Comparison of ENCODE assay signal across 9 mouse cellular contexts in genomic region chr3:104142376-104142775, GRCm38 (mm10).
DNase-seq lines count a peak whose midpoint lies in the region; ATAC-seq and TF ChIP-seq lines count a peak whose summit lies in the region.
"Had no signal": no experiment of that assay in that cellular context is flagged by ENCODE, and none has a peak within 500 bp of the region (broad histone marks: within the 10 kb centered on the region; RNA-seq: fewer than 3 reads in every experiment).

No protein-coding gene starts in this region.

- H3K9me3 ChIP-seq in heart, embryonic 12.5 days (replicated peaks): no peaks in the 10 kb centered on the region
- H3K9me3 ChIP-seq: embryonic facial prominence, embryonic 13.5 days had no signal

- peak; percentile 4 to 33 for DNase-seq in adrenal gland, postnatal 36 days
- no peak for DNase-seq in adrenal gland, postnatal 25 days
- peak; percentile 80 for DNase-seq in kidney, postnatal 14 days
- peak; percentile 22 for DNase-seq in lung, postnatal 10 days
- DNase-seq in left cerebral cortex, adult 2 months (ENCODE audit: extremely low spot score in 1 of 2, low spot score in 2 of 2): no peak
- no peak for DNase-seq in frontal cortex, postnatal 36 days (ENCODE audit: low spot score in 2 of 2)
- DNase-seq in right cerebral cortex, postnatal 10 days (ENCODE audit: low spot score in 2 of 2): no peak

- 8% methylated on average over 4 of the region's 4 CpGs for WGBS in heart, embryonic 12.5 days

- H3K9ac ChIP-seq in heart, embryonic 12.5 days: no peak overlapping the region
- H3K9ac ChIP-seq: embryonic facial prominence, embryonic 13.5 days had no signal

- H3K36me3 ChIP-seq in heart, embryonic 12.5 days: no peaks in the 10 kb centered on the region
- H3K36me3 ChIP-seq: embryonic facial prominence, embryonic 13.5 days had no signal

- ATAC-seq in heart, embryonic 12.5 days (ENCODE audit: insufficient number of reproducible peaks, low FRiP score): no peak

- TF ChIP-seq CTCF in left cerebral cortex, adult 2 months (IDR thresholded peaks at IDR 0.05): no peak

- H3K4me3 ChIP-seq in heart, embryonic 12.5 days: no peak overlapping the region
- H3K4me3 ChIP-seq in left cerebral cortex, adult 2 months: no peak overlapping the region
- H3K4me3 ChIP-seq: embryonic facial prominence, embryonic 13.5 days had no signal

- H3K4me2 ChIP-seq in heart, embryonic 12.5 days: no peak overlapping the region
- H3K4me2 ChIP-seq: embryonic facial prominence, embryonic 13.5 days had no signal

- H3K27ac ChIP-seq in heart, embryonic 12.5 days (ENCODE audit: poor library complexity, severe bottlenecking): peak overlapping the region; percentile 55; the same call in 1 of the 2 replicates
- H3K27ac ChIP-seq in left cerebral cortex, adult 2 months: no peak overlapping the region
- H3K27ac ChIP-seq: embryonic facial prominence, embryonic 13.5 days had no signal

- intact Hi-C loops in left cerebral cortex, adult 2 months (cut with DNase I): no loop called here

- H3K4me1 ChIP-seq in heart, embryonic 12.5 days (replicated peaks): peaks cover 8% of the 10 kb centered on the region; the same call in 1 of the 2 replicates
- H3K4me1 ChIP-seq: embryonic facial prominence, embryonic 13.5 days had no signal

- no peaks in the 10 kb centered on the region for H3K27me3 ChIP-seq in heart, embryonic 12.5 days (replicated peaks)
- H3K27me3 ChIP-seq: embryonic facial prominence, embryonic 13.5 days had no signal

Comparison
In these comparisons a context has a peak if more than half of its experiments do, and no peak if none do; other contexts are left out.
1. DNase-seq: peak in adrenal gland, postnatal 36 days (2 of 2), kidney, postnatal 14 days (single experiment) and lung, postnatal 10 days (single experiment); none in adrenal gland, postnatal 25 days (single experiment), left cerebral cortex, adult 2 months (0 of 2), frontal cortex, postnatal 36 days (0 of 2) and right cerebral cortex, postnatal 10 days (0 of 2).